Mouse (Mus musculus): Measurements from ENCODE around the gene Anks6. TPM values are rescaled to one million over a fixed set of nuclear protein-coding genes. Genes with fewer than 3 reads are reported as not detected.

Anks6 gene
- total and polyA plus RNA-seq, 2 experiments from 2014 or later = 3.0 to 11.1 TPM

- peak; percentile 39 for ATAC-seq
- TF ChIP-seq CTCF (IDR thresholded peaks at IDR 0.05; ENCODE audit: low read depth) = no peak
- 42% methylated on average over 12 of the region's 12 CpGs for WGBS
- Histone ChIP-seq H3K4me3 (ENCODE audit: low read length) (no peak overlapping the region), H3K4me1 (ENCODE audit: insufficient read depth, low read length) (peaks cover 5% of the 10 kb centered on the region), H3K9me3 (ENCODE audit: low read length) (no peaks in the 10 kb centered on the region), H3K27ac (peak overlapping the region; percentile 17), H3K9ac (replicated peaks; ENCODE audit: low read length) (no peak overlapping the region), H3K36me3 (ENCODE audit: insufficient read depth, low read length) (no peaks in the 10 kb centered on the region), H3K27me3 (ENCODE audit: insufficient read depth, low read length) (no peaks in the 10 kb centered on the region), H3K4me2 (ENCODE audit: low read depth, low read length) (peak overlapping the region; percentile 16; the same call in 1 of the 2 replicates)
- DNase-seq (ENCODE audit: low spot score) = peak; percentile 71
Measured at GRCm38 (mm10) chr4:47010400-47011231, 46.6 kb downstream of the Anks6 start.

- 80% methylated on average over 8 of the region's 8 CpGs for whole genome bisulfite sequencing
- no peak for ATAC-seq
Measured at GRCm38 (mm10) chr4:47000626-47001395, 56.4 kb downstream of the Anks6 start.

GRCm38 (mm10) chr4:46997969-46998368, 59.3 kb downstream of the Anks6 start:
- no peaks in the 10 kb centered on the region for H3K36me3 ChIP-seq (ENCODE audit: insufficient read depth, low read length)
- ATAC-seq = no peak
- DNase-seq (ENCODE audit: low spot score) = no peak
- H3K9ac ChIP-seq (replicated peaks; ENCODE audit: low read length) = no peak overlapping the region
- H3K4me2 ChIP-seq (ENCODE audit: low read depth, low read length) = no peak overlapping the region
- no peaks in the 10 kb centered on the region for H3K9me3 ChIP-seq (ENCODE audit: low read length)
- H3K4me3 ChIP-seq (ENCODE audit: low read length) = no peak overlapping the region
- H3K27ac ChIP-seq = no peak overlapping the region
- no peaks in the 10 kb centered on the region; the same call in 1 of the 2 replicates for H3K27me3 ChIP-seq (ENCODE audit: insufficient read depth, low read length)
- no peak for TF ChIP-seq CTCF (IDR thresholded peaks at IDR 0.05; ENCODE audit: low read depth)
- WGBS = 84% methylated on average over 2 of the region's 2 CpGs
- H3K4me1 ChIP-seq (ENCODE audit: insufficient read depth, low read length) = no peaks in the 10 kb centered on the region

More at GRCm38 (mm10) chr4:47000626-47001395, 56.4 kb downstream of the Anks6 start:
- Histone ChIP-seq H3K4me1 (ENCODE audit: insufficient read depth, low read length) (no peaks in the 10 kb centered on the region), H3K9ac (replicated peaks; ENCODE audit: low read length) (no peak overlapping the region), H3K9me3 (ENCODE audit: low read length) (no peaks in the 10 kb centered on the region), H3K27ac (no peak overlapping the region), H3K4me3 (ENCODE audit: low read length) (no peak overlapping the region), H3K27me3 (ENCODE audit: insufficient read depth, low read length) (no peaks in the 10 kb centered on the region), H3K4me2 (ENCODE audit: low read depth, low read length) (no peak overlapping the region), H3K36me3 (ENCODE audit: insufficient read depth, low read length) (no peaks in the 10 kb centered on the region)
- no peak for DNase-seq (ENCODE audit: low spot score)
- peak; percentile 18; the same call in 1 of the 2 replicates for TF ChIP-seq CTCF (IDR thresholded peaks at IDR 0.05; ENCODE audit: low read depth)

GRCm38 (mm10) chr4:46992827-46993473, 64.3 kb downstream of the Anks6 start:
- Histone ChIP-seq H3K9me3 (ENCODE audit: low read length) (no peaks in the 10 kb centered on the region), H3K36me3 (ENCODE audit: insufficient read depth, low read length) (no peaks in the 10 kb centered on the region), H3K27me3 (ENCODE audit: insufficient read depth, low read length) (no peaks in the 10 kb centered on the region; the same call in 1 of the 2 replicates), H3K27ac (no peak overlapping the region), H3K4me1 (ENCODE audit: insufficient read depth, low read length) (peaks cover 17% of the 10 kb centered on the region; the same call in 1 of the 2 replicates), H3K9ac (replicated peaks; ENCODE audit: low read length) (no peak overlapping the region), H3K4me3 (ENCODE audit: low read length) (no peak overlapping the region), H3K4me2 (ENCODE audit: low read depth, low read length) (no peak overlapping the region)
- 9% methylated on average over 8 of the region's 8 CpGs for WGBS
- DNase-seq (ENCODE audit: low spot score) (peak; percentile 70), ATAC-seq (no peak)
- TF ChIP-seq CTCF (IDR thresholded peaks at IDR 0.05; ENCODE audit: low read depth) = no peak

- TF ChIP-seq CTCF (IDR thresholded peaks at IDR 0.05; ENCODE audit: low read depth) = no peak
- DNase-seq (ENCODE audit: low spot score) (no peak), ATAC-seq (no peak; the same call in none of the 2 replicates)
- peak overlapping the region; percentile 88 for H3K27ac ChIP-seq
- peak overlapping the region; percentile 80 for H3K9ac ChIP-seq (replicated peaks; ENCODE audit: low read length)
- 1% methylated on average over 30 of the region's 31 CpGs for WGBS
- H3K27me3 ChIP-seq (ENCODE audit: insufficient read depth, low read length) = no peaks in the 10 kb centered on the region; the same call in 1 of the 2 replicates
- H3K9me3 ChIP-seq (ENCODE audit: low read length) = no peaks in the 10 kb centered on the region
- H3K4me3 ChIP-seq (ENCODE audit: low read length) = peak overlapping the region; percentile 68
- H3K36me3 ChIP-seq (ENCODE audit: insufficient read depth, low read length) = no peaks in the 10 kb centered on the region
- H3K4me1 ChIP-seq (ENCODE audit: insufficient read depth, low read length) = peaks cover 17% of the 10 kb centered on the region; the same call in 1 of the 2 replicates
- peak overlapping the region; percentile 78 for H3K4me2 ChIP-seq (ENCODE audit: low read depth, low read length)
Measured at GRCm38 (mm10) chr4:46991959-46992316, 65.3 kb downstream of the Anks6 start.
